Mouse (Mus musculus): Measurements from ENCODE around the gene Trim8. TPM values are rescaled to one million over a fixed set of nuclear protein-coding genes. Genes with fewer than 3 reads are reported as not detected.

The Trim8 gene
- total and polyA plus RNA-seq, 3 experiments: 24.1 to 39.8 (median 39.2) TPM

- H3K4me3 ChIP-seq: no peak overlapping the region
- 94% methylated on average over 5 of the region's 5 CpGs for WGBS
- no peak overlapping the region for H3K9ac ChIP-seq (ENCODE audit: low read depth, low read length)
- H3K36me3 ChIP-seq (ENCODE audit: control insufficient read depth, insufficient read depth, low read length): no peaks in the 10 kb centered on the region
- no peak overlapping the region for H3K27ac ChIP-seq
- no peaks in the 10 kb centered on the region for H3K79me2 ChIP-seq (replicated peaks; ENCODE audit: control insufficient read depth, insufficient read depth, low read length)
- no peak for TF ChIP-seq CTCF (IDR thresholded peaks at IDR 0.05)
- H3K27me3 ChIP-seq (ENCODE audit: control insufficient read depth, insufficient read depth, low read length): no peaks in the 10 kb centered on the region
- intact Hi-C loops (cut with DNase I): no loop called here
- no peak for DNase-seq
- H3K4me1 ChIP-seq (ENCODE audit: control insufficient read depth, insufficient read depth, low read length): peaks cover 5% of the 10 kb centered on the region
These were observed 32.0 kb downstream of the Trim8 start for GRCm38 (mm10) chr19:46533525-46533924.

DNA sequence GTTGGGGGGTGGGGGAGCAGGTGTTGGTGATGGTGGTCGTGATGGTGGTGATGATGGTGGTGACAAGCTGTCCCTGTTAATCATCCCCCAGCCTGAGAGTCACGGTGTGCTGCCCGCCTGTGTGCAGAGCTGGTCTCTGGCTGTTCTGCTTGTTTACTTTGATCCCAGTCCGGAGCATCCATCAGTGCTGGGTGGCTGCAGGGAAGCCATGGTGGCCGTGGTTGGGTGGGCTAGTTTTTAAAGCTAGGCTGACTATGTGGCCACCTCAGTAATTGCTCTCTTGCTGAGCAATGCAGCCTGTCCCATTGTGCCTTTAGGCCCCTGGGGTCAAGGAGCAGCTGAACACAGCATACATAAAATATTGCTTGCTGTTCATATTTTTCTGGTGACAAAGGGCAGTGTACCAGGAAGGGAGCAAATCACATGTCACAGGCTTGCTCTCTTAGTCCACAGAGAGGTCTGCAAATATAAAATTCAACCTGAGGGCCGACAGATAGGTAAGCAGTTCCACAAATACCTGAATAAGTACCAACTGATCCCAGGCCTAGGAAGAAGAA, 33.1 kb downstream of the Trim8 start:
- H3K36me3 ChIP-seq (ENCODE audit: control insufficient read depth, insufficient read depth, low read length): no peaks in the 10 kb centered on the region
- H3K9ac ChIP-seq (ENCODE audit: low read depth, low read length): no peak overlapping the region
- H3K79me2 ChIP-seq (replicated peaks; ENCODE audit: control insufficient read depth, insufficient read depth, low read length): no peaks in the 10 kb centered on the region
- H3K4me1 ChIP-seq (ENCODE audit: control insufficient read depth, insufficient read depth, low read length): no peaks in the 10 kb centered on the region
- no peaks in the 10 kb centered on the region for H3K27me3 ChIP-seq (ENCODE audit: control insufficient read depth, insufficient read depth, low read length)
- TF ChIP-seq POLR2A (IDR thresholded peaks at IDR 0.05; ENCODE audit: insufficient read depth, low read depth, low read length) (no peak), CTCF (IDR thresholded peaks at IDR 0.05) (no peak), EP300 (IDR thresholded peaks at IDR 0.05; ENCODE audit: insufficient read depth, low read depth, low read length) (no peak)
- no peak overlapping the region for H3K4me3 ChIP-seq
- 79% methylated on average over 6 of the region's 6 CpGs for WGBS
- intact Hi-C loops (cut with DNase I): no loop called here
- DNase-seq: no peak
- no peak overlapping the region for H3K27ac ChIP-seq

DNA sequence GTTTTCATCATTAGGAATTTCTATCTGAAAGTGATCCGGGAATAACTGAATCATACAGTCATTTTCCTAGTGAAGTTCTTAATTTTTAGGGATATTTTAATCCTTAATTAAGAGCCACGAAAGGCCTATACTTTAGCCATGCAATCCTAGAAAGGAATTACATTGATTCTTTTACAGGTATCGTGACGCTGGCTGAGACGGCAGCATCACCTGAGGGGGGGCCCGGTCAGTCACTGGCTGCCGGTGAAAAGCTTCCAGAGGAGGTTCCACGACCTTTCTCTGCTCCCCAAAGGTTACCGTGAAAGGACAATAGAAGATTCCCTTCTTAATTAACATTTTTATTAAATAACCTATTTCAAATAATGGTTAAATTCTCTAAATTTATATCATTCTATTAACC, 35.9 kb downstream of the Trim8 start:
- TF ChIP-seq EP300 (IDR thresholded peaks at IDR 0.05; ENCODE audit: insufficient read depth, low read depth, low read length): no peak
- TF ChIP-seq CTCF (IDR thresholded peaks at IDR 0.05): no peak
- no peak for TF ChIP-seq POLR2A (IDR thresholded peaks at IDR 0.05; ENCODE audit: insufficient read depth, low read depth, low read length)
- no peak for DNase-seq
- H3K79me2 ChIP-seq (replicated peaks; ENCODE audit: control insufficient read depth, insufficient read depth, low read length): no peaks in the 10 kb centered on the region
- intact Hi-C loops (cut with DNase I): no loop called here
- no peaks in the 10 kb centered on the region for H3K36me3 ChIP-seq (ENCODE audit: control insufficient read depth, insufficient read depth, low read length)
- H3K27me3 ChIP-seq (ENCODE audit: control insufficient read depth, insufficient read depth, low read length): no peaks in the 10 kb centered on the region
- 95% methylated on average over 9 of the region's 9 CpGs for WGBS
- no peak overlapping the region for H3K27ac ChIP-seq
- no peak overlapping the region for H3K9ac ChIP-seq (ENCODE audit: low read depth, low read length)
- H3K4me1 ChIP-seq (ENCODE audit: control insufficient read depth, insufficient read depth, low read length): no peaks in the 10 kb centered on the region
- H3K4me3 ChIP-seq: no peak overlapping the region

DNA sequence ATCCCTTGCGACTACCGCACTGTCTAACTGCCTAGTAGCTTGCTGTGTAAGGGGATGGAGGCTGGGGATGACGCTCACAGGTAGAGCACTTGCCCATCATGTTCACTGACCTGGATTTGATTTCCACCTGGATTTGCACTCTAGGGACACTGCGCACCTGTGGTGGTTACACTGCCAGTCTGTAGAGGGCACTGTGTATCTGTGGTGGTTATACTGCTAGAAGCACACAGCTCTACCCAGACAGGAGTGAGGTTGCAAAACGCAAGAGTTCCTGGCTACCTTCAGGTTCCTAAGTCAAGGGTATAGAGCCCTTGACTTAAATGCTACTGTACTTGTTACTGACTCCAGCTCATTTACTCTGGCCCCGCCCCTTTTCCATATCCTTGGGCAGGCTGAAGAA, 36.7 kb downstream of the Trim8 start:
- H3K9ac ChIP-seq (ENCODE audit: low read depth, low read length): no peak overlapping the region; the same call in 1 of the 2 replicates
- H3K27ac ChIP-seq: no peak overlapping the region
- no peaks in the 10 kb centered on the region for H3K4me1 ChIP-seq (ENCODE audit: control insufficient read depth, insufficient read depth, low read length)
- no peaks in the 10 kb centered on the region for H3K36me3 ChIP-seq (ENCODE audit: control insufficient read depth, insufficient read depth, low read length)
- H3K79me2 ChIP-seq (replicated peaks; ENCODE audit: control insufficient read depth, insufficient read depth, low read length): no peaks in the 10 kb centered on the region
- DNase-seq: no peak
- no peak overlapping the region for H3K4me3 ChIP-seq
- no peaks in the 10 kb centered on the region for H3K27me3 ChIP-seq (ENCODE audit: control insufficient read depth, insufficient read depth, low read length)
- intact Hi-C loops (cut with DNase I): no loop called here
- TF ChIP-seq POLR2A (IDR thresholded peaks at IDR 0.05; ENCODE audit: insufficient read depth, low read depth, low read length): no peak
- no peak for TF ChIP-seq EP300 (IDR thresholded peaks at IDR 0.05; ENCODE audit: insufficient read depth, low read depth, low read length)
- TF ChIP-seq CTCF (IDR thresholded peaks at IDR 0.05): peak; percentile 47
- WGBS: 89% methylated on average over 6 of the region's 6 CpGs

DNA sequence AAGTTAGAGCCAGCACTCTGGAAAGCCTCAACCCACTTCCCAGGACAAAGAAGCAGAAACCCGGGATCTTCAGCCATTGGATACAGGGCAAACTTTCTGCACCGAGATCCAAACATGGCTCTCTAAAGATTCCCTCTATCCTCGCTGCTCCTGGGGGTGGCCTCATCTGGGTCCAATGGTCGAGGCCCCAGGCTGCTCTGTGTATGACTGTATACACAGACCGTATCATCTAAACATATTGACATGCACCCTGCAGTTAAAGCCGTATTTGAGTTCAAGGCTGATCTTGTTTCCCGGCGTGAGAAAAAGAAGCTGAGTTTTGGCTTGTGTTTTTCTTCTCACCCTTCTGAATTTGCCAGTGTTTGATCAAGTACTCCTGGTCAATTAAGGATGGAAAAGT, 41.2 kb downstream of the Trim8 start:
- no peak overlapping the region for H3K27ac ChIP-seq
- intact Hi-C loops (cut with DNase I): no loop called here

GRCm38 (mm10) chr19:46547565-46547964, 46.1 kb downstream of the Trim8 start:
- WGBS: 59% methylated on average over 6 of the region's 6 CpGs
- H3K36me3 ChIP-seq (ENCODE audit: control insufficient read depth, insufficient read depth, low read length): no peaks in the 10 kb centered on the region

More for the DNA sequence above, 41.2 kb downstream of the Trim8 start:
- Histone ChIP-seq H3K27me3 (ENCODE audit: control insufficient read depth, insufficient read depth, low read length) (no peaks in the 10 kb centered on the region), H3K4me1 (ENCODE audit: control insufficient read depth, insufficient read depth, low read length) (no peaks in the 10 kb centered on the region), H3K36me3 (ENCODE audit: control insufficient read depth, insufficient read depth, low read length) (no peaks in the 10 kb centered on the region), H3K79me2 (replicated peaks; ENCODE audit: control insufficient read depth, insufficient read depth, low read length) (no peaks in the 10 kb centered on the region), H3K9ac (ENCODE audit: low read depth, low read length) (no peak overlapping the region), H3K4me3 (no peak overlapping the region)
- 90% methylated on average over 8 of the region's 8 CpGs for WGBS
- TF ChIP-seq EP300 (IDR thresholded peaks at IDR 0.05; ENCODE audit: insufficient read depth, low read depth, low read length) (no peak), POLR2A (IDR thresholded peaks at IDR 0.05; ENCODE audit: insufficient read depth, low read depth, low read length) (no peak), CTCF (IDR thresholded peaks at IDR 0.05) (no peak)
- DNase-seq: no peak

More at GRCm38 (mm10) chr19:46547565-46547964, 46.1 kb downstream of the Trim8 start:
- Histone ChIP-seq H3K4me1 (ENCODE audit: control insufficient read depth, insufficient read depth, low read length) (no peaks in the 10 kb centered on the region), H3K27me3 (ENCODE audit: control insufficient read depth, insufficient read depth, low read length) (no peaks in the 10 kb centered on the region), H3K79me2 (replicated peaks; ENCODE audit: control insufficient read depth, insufficient read depth, low read length) (no peaks in the 10 kb centered on the region), H3K4me3 (no peak overlapping the region), H3K27ac (no peak overlapping the region), H3K9ac (ENCODE audit: low read depth, low read length) (no peak overlapping the region)
- intact Hi-C loops (cut with DNase I): no loop called here
- DNase-seq: no peak
- TF ChIP-seq CTCF (IDR thresholded peaks at IDR 0.05) (no peak), POLR2A (IDR thresholded peaks at IDR 0.05; ENCODE audit: insufficient read depth, low read depth, low read length) (no peak), EP300 (IDR thresholded peaks at IDR 0.05; ENCODE audit: insufficient read depth, low read depth, low read length) (no peak)
